ENCODE assay signal across 7 mouse cellular contexts in the genomic region with DNA sequence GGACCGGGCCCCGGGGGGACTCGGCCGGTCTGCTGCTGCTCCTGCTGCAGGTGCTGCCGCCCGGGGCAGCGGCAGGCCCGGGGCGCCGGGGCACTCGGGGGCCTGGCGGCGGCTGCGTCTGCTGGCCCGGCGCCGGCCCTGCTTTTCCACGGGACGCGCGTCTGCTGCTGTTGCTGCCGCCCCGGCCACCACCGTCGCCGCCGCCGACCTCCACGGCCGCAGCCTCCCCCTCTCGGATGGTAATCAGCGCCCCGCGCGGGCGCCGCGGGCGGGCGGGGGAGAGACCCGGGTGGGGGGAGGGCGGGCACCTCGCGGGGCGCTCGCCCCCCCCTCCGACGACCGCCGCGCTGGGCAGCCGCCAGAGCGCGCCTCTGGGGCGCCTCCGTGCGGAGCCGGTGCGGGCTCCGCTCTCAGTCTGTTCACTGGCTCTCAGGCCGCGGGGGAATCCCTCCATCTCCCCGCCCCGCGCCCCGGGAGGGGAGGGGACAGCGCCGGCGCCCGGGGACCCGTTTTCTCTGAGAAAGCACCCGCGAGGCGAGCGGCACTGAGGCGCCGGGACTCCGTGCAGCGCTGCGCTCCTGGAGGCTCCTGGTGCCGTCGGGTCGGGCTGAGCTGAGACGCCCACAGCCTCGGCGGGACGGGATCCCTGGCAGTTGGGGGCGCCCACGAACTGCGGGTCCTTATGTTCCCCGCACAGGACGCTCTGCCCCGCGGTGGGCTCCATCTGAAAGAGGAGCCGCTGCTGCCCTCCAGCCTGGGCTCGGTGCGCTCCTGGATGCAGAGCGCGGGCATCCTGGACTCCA. TPM values are rescaled to one million over a fixed set of nuclear protein-coding genes. Genes with fewer than 3 reads are reported as not detected.
DNase-seq lines count a peak whose midpoint lies in the region; ATAC-seq lines count a peak whose summit lies in the region.

No protein-coding gene starts in this region.

- H3K27me3 ChIP-seq in heart, embryonic 14.5 days (ENCODE audit: control insufficient read depth, insufficient read depth, low read length) = peaks cover 54% of the 10 kb centered on the region
- peaks cover 64% of the 10 kb centered on the region for H3K27me3 ChIP-seq in midbrain, embryonic 10.5 days (ENCODE audit: low read depth, poor library complexity, severe bottlenecking)

- DNase-seq in urinary bladder, adult 2 months (ENCODE audit: low spot score) = peak; percentile 32
- no peak for DNase-seq in urinary bladder, postnatal 10 days (ENCODE audit: low spot score)
- peak; percentile 58 for DNase-seq in embryo, embryonic 10 days (ENCODE audit: low spot score)
- peak; percentile 68 to 77 for DNase-seq in layer of hippocampus, postnatal 10 days (ENCODE audit: low spot score in 2 of 2)
- DNase-seq in midbrain, embryonic 10.5 days (ENCODE audit: low spot score) = peak; percentile 72
- DNase-seq in spleen, postnatal 36 days (ENCODE audit: low spot score in 2 of 2) = peak; percentile 20 to 30

- H3K9ac ChIP-seq in heart, embryonic 14.5 days (ENCODE audit: low read length) = peak overlapping the region; percentile 80

- H3K27ac ChIP-seq in heart, embryonic 14.5 days (replicated peaks in 1 of 2; ENCODE audit: control insufficient read depth in 1 of 2, insufficient read depth in 1 of 2, low read depth in 2 of 2, low read length in 2 of 2) = no peak overlapping the region
- H3K27ac ChIP-seq in midbrain, embryonic 10.5 days (replicated peaks) = peak overlapping the region; percentile 90

- no peaks in the 10 kb centered on the region for H3K9me3 ChIP-seq in heart, embryonic 14.5 days (ENCODE audit: control insufficient read depth, low read length)
- no peaks in the 10 kb centered on the region for H3K9me3 ChIP-seq in midbrain, embryonic 10.5 days (replicated peaks)

- peak; percentile 48; the same call in 1 of the 2 replicates for ATAC-seq in heart, embryonic 14.5 days (ENCODE audit: insufficient number of reproducible peaks, insufficient read depth, low FRiP score, low read depth)

- WGBS in heart, embryonic 14.5 days = under 1% methylated on average over 56 of the region's 99 CpGs
- 3% methylated on average over 76 of the region's 99 CpGs for WGBS in midbrain, embryonic 10.5 days

- peaks cover 4 to 9% of the 10 kb centered on the region in 2 experiments; a peak in 3 of 4 replicates for H3K4me1 ChIP-seq in heart, embryonic 14.5 days (ENCODE audit: control insufficient read depth in 2 of 2, insufficient read depth in 2 of 2, low read length in 2 of 2)
- H3K4me1 ChIP-seq in midbrain, embryonic 10.5 days = peaks cover 43% of the 10 kb centered on the region

- no peaks in the 10 kb centered on the region for H3K36me3 ChIP-seq in heart, embryonic 14.5 days (ENCODE audit: control insufficient read depth, insufficient read depth, low read length)
- peaks cover 27% of the 10 kb centered on the region for H3K36me3 ChIP-seq in midbrain, embryonic 10.5 days

- H3K4me3 ChIP-seq in heart, embryonic 14.5 days (ENCODE audit: control insufficient read depth in 1 of 2, insufficient read depth in 1 of 2, low read depth in 1 of 2, low read length in 2 of 2) = peak overlapping the region; percentile 60 to 65
- peak overlapping the region; percentile 82 for H3K4me3 ChIP-seq in midbrain, embryonic 10.5 days

- peak overlapping the region; percentile 89 for H3K4me2 ChIP-seq in heart, embryonic 14.5 days (ENCODE audit: low read length)

RNA-seq across cellular contexts. Expression of gene Ebf4, which starts 0.6 kb away (rescaled TPM):
- 5.2 and 5.5 TPM in 2 replicates for polyA plus RNA-seq in urinary bladder, adult 2 months (2012; rRNA removed)
- polyA plus RNA-seq in heart, embryonic 14.5 days (2014; fragmentation: Nextera tagmentation; extraction: Ambion mirVana) = 0.71 and 0.93 TPM in 2 replicates
- 10 to 100 TPM; 15.6 to 16.2 TPM for total RNA-seq in layer of hippocampus, postnatal 10 days (2021)
- 0.95 and 1.3 TPM in 2 replicates for polyA plus RNA-seq in midbrain, embryonic 10.5 days (2016; fragmentation: Nextera tagmentation; extraction: Ambion mirVana)

RNA-seq across cellular contexts. Expression of gene Idh3b, which starts 11.2 kb away (rescaled TPM):
- 199 and 254 TPM in 2 replicates for polyA plus RNA-seq in urinary bladder, adult 2 months (2012; rRNA removed)
- 326 and 327 TPM in 2 replicates for polyA plus RNA-seq in heart, embryonic 14.5 days (2014; fragmentation: Nextera tagmentation; extraction: Ambion mirVana)
- 100 to 1,000 TPM; 228 to 246 TPM for total RNA-seq in layer of hippocampus, postnatal 10 days (2021)
- 136 and 141 TPM in 2 replicates for polyA plus RNA-seq in midbrain, embryonic 10.5 days (2016; fragmentation: Nextera tagmentation; extraction: Ambion mirVana)

RNA-seq across cellular contexts. Expression of gene Nop56, which starts 21.3 kb away (rescaled TPM):
- 74.7 and 107 TPM in 2 replicates for polyA plus RNA-seq in urinary bladder, adult 2 months (2012; rRNA removed)
- polyA plus RNA-seq in heart, embryonic 14.5 days (2014; fragmentation: Nextera tagmentation; extraction: Ambion mirVana) = 110 and 124 TPM in 2 replicates
- 100 to 1,000 TPM; 171 to 187 TPM for total RNA-seq in layer of hippocampus, postnatal 10 days (2021)
- polyA plus RNA-seq in midbrain, embryonic 10.5 days (2016; fragmentation: Nextera tagmentation; extraction: Ambion mirVana) = 392 and 425 TPM in 2 replicates
